Mouse (Mus musculus): ENCODE results near the gene Vhl. TPM values are rescaled to one million over a fixed set of nuclear protein-coding genes. Genes with fewer than 3 reads are reported as not detected.

The Vhl gene
- total and polyA plus RNA-seq, 3 experiments = 12.0 to 12.5 TPM; not detected in 1

GRCm38 (mm10) chr6:113664305-113664704 is 40.5 kb downstream of the Vhl start:
- no peaks in the 10 kb centered on the region for H3K9me3 ChIP-seq (replicated peaks; ENCODE audit: insufficient read depth, low read length)
- no peaks in the 10 kb centered on the region for H3K27me3 ChIP-seq (ENCODE audit: control insufficient read depth in 1 of 2, insufficient read depth in 2 of 2, low read length in 2 of 2)
- H3K27ac ChIP-seq (ENCODE audit: control insufficient read depth, low read depth, low read length) = no peak overlapping the region
- H3K9ac ChIP-seq (ENCODE audit: control insufficient read depth, low read depth, low read length, poor library complexity, severe bottlenecking) = no peak overlapping the region
- DNase-seq (ENCODE audit: low read depth, low spot score) = no peak
- TF ChIP-seq GATA1 (IDR thresholded peaks at IDR 0.05; ENCODE audit: low read depth, low read length) (no peak), RAD21 (IDR thresholded peaks at IDR 0.05; ENCODE audit: low read depth, low read length) (no peak), CHD1 (IDR thresholded peaks at IDR 0.05; ENCODE audit: low read depth, low read length) (no peak), SIN3A (IDR thresholded peaks at IDR 0.05; ENCODE audit: low read length) (no peak), NRF1 (IDR thresholded peaks at IDR 0.05; ENCODE audit: insufficient read depth, low read depth, low read length, poor library complexity, severe bottlenecking) (no peak), KAT2A (conservative IDR thresholded peaks at IDR 0.05; ENCODE audit: low read depth, low read length) (no peak), MEF2A (IDR thresholded peaks at IDR 0.05; ENCODE audit: extremely low read depth, insufficient replicate concordance, low read depth, low read length, poor library complexity, severe bottlenecking) (no peak), TBP (IDR thresholded peaks at IDR 0.05; ENCODE audit: low read depth, low read length) (no peak)
- H3K4me3 ChIP-seq (ENCODE audit: control insufficient read depth in 1 of 2, insufficient read depth in 1 of 2, low read depth in 2 of 2, low read length in 2 of 2) = no peak overlapping the region
- peaks cover 0 to 6% of the 10 kb centered on the region in 2 experiments; a peak in 2 of 4 replicates for H3K4me1 ChIP-seq (ENCODE audit: control insufficient read depth in 1 of 2, insufficient read depth in 2 of 2, low read length in 2 of 2)
- no peaks in the 10 kb centered on the region for H3K79me2 ChIP-seq (ENCODE audit: control insufficient read depth, insufficient read depth, low read length, poor library complexity)
- H3K36me3 ChIP-seq (ENCODE audit: control insufficient read depth in 1 of 2, insufficient read depth in 2 of 2, low read length in 2 of 2) = peaks cover 0 to 11% of the 10 kb centered on the region in 2 experiments; a peak in 2 of 4 replicates

GRCm38 (mm10) chr6:113667611-113668122 is 43.9 kb downstream of the Vhl start:
- Histone ChIP-seq H3K9me3 (replicated peaks; ENCODE audit: insufficient read depth, low read length) (no peaks in the 10 kb centered on the region), H3K79me2 (ENCODE audit: control insufficient read depth, insufficient read depth, low read length, poor library complexity) (no peaks in the 10 kb centered on the region), H3K27ac (ENCODE audit: control insufficient read depth, low read depth, low read length) (no peak overlapping the region), H3K4me3 (ENCODE audit: control insufficient read depth in 1 of 2, insufficient read depth in 1 of 2, low read depth in 2 of 2, low read length in 2 of 2) (no peak overlapping the region), H3K27me3 (ENCODE audit: control insufficient read depth in 1 of 2, insufficient read depth in 2 of 2, low read length in 2 of 2) (no peaks in the 10 kb centered on the region), H3K9ac (ENCODE audit: control insufficient read depth, low read depth, low read length, poor library complexity, severe bottlenecking) (no peak overlapping the region), H3K4me1 (ENCODE audit: control insufficient read depth in 1 of 2, insufficient read depth in 2 of 2, low read length in 2 of 2) (peaks cover 0 to 6% of the 10 kb centered on the region in 2 experiments; a peak in 2 of 4 replicates), H3K36me3 (ENCODE audit: control insufficient read depth in 1 of 2, insufficient read depth in 2 of 2, low read length in 2 of 2) (peaks cover 0 to 9% of the 10 kb centered on the region in 2 experiments; a peak in 2 of 4 replicates)
- DNase-seq (ENCODE audit: low read depth, low spot score) = no peak
- TF ChIP-seq GABPA (IDR thresholded peaks at IDR 0.05; ENCODE audit: low read depth, low read length) (no peak), POLR2AphosphoS5 (IDR thresholded peaks at IDR 0.05; ENCODE audit: borderline replicate concordance, low read depth, low read length) (no peak), NELFE (IDR thresholded peaks at IDR 0.05; ENCODE audit: low read depth, low read length) (no peak), ETS1 (IDR thresholded peaks at IDR 0.05; ENCODE audit: low read depth, low read length) (no peak), MYB (IDR thresholded peaks at IDR 0.05; ENCODE audit: low read depth, low read length) (no peak), TCF12 (IDR thresholded peaks at IDR 0.05; ENCODE audit: low read depth, low read length) (no peak), POLR2A (IDR thresholded peaks at IDR 0.05; ENCODE audit: control insufficient read depth in 1 of 2, insufficient read depth in 1 of 2, low read depth in 1 of 2, low read length in 2 of 2, poor library complexity in 1 of 2) (no peak), USF1 (IDR thresholded peaks at IDR 0.05; ENCODE audit: low read depth, low read length) (no peak)

Measured in MEL (cell line).